Mouse (Mus musculus) CD4-positive helper T cell, adult 2 months (primary cell): ENCODE measurements around the gene Gm11437.

Experiments
- DNase-seq: peaks from one replicate; pipeline ENCODE4 v3.0.0-alpha.2; 2012; ENCODE audit warnings: low read depth, missing footprints, low spot score

The Gm11437 gene

GRCm38 (mm10) chr11:84167046-84167526 is at the start of gene Gm11437:
Gene Gm11437 (minus strand): TSS chr11:84167476.
- no peak for DNase-seq

GRCm38 (mm10) chr11:84210876-84211275 is 43.6 kb upstream of the Gm11437 start:
- no peak for DNase-seq

GRCm38 (mm10) chr11:84205776-84206175 is 38.5 kb upstream of the Gm11437 start:
- no peak for DNase-seq

- no peak for DNase-seq
Measured at GRCm38 (mm10) chr11:84197607-84198402, 30.5 kb upstream of the Gm11437 start.

- no peak for DNase-seq
Measured at GRCm38 (mm10) chr11:84194751-84195150, 27.5 kb upstream of the Gm11437 start.

GRCm38 (mm10) chr11:84193249-84193648 is 26.0 kb upstream of the Gm11437 start:
- DNase-seq, result no peak

- DNase-seq, result no peak
Measured at GRCm38 (mm10) chr11:84190581-84191233, 23.4 kb upstream of the Gm11437 start.

- no peak for DNase-seq
Measured at GRCm38 (mm10) chr11:84188530-84188929, 21.3 kb upstream of the Gm11437 start.

- DNase-seq, result no peak
Measured at GRCm38 (mm10) chr11:84181286-84181685, 14.0 kb upstream of the Gm11437 start.

GRCm38 (mm10) chr11:84179954-84180598 is 12.8 kb upstream of the Gm11437 start:
- peak; percentile 81 for DNase-seq

- DNase-seq, result peak; percentile 92
Measured at GRCm38 (mm10) chr11:84179226-84179953, 12.1 kb upstream of the Gm11437 start.

- no peak for DNase-seq
Measured at GRCm38 (mm10) chr11:84178571-84178970, 11.3 kb upstream of the Gm11437 start.

GRCm38 (mm10) chr11:84172539-84173435 is 5.5 kb upstream of the Gm11437 start:
- DNase-seq, result no peak

- DNase-seq, result peak; percentile 32
Measured at GRCm38 (mm10) chr11:84168701-84169288, 1.5 kb upstream of the Gm11437 start.

- DNase-seq, result no peak
Measured at GRCm38 (mm10) chr11:84164561-84164960, 2.7 kb downstream of the Gm11437 start.

- DNase-seq, result no peak
Measured at GRCm38 (mm10) chr11:84164123-84164522, 3.2 kb downstream of the Gm11437 start.

- DNase-seq, result no peak
Measured at GRCm38 (mm10) chr11:84156535-84157262, 10.6 kb downstream of the Gm11437 start.

GRCm38 (mm10) chr11:84150884-84151283 is 16.4 kb downstream of the Gm11437 start:
- DNase-seq, result peak; percentile 19

- no peak for DNase-seq
Measured at GRCm38 (mm10) chr11:84146081-84146480, 21.2 kb downstream of the Gm11437 start.
